Mouse (Mus musculus) lung, postnatal 0 days (tissue): ENCODE measurements around the gene Celf2.

Experiments
- CTCF ChIP-seq: IDR thresholded peaks from 2 replicates; pipeline ENCODE4 v1.5.1; 2016; ENCODE audit warnings: antibody characterized with exemption, mild to moderate bottlenecking
- EP300 ChIP-seq: IDR thresholded peaks from 2 replicates; pipeline ENCODE4 v1.6.1; 2016; ENCODE audit warnings: antibody characterized with exemption, mild to moderate bottlenecking, control low read depth

GRCm38 (mm10) chr2:7147303-7147702, 362.1 kb downstream of the Celf2 start:
- TF ChIP-seq CTCF (no peak), EP300 (no peak)
